Mouse (Mus musculus) heart, embryonic 14.5 days (tissue): Measurements from ENCODE around the gene Adamts18. TPM values are rescaled to one million over a fixed set of nuclear protein-coding genes. Genes with fewer than 3 reads are reported as not detected.

Source experiments
- ATAC-seq: fragments of 200-750 bp; cut with Nextera tagmentation; 2 replicates; pipeline ENCODE4 v1.8.0; 2017; ENCODE audit warnings: low read depth, moderate TSS enrichment; ENCODE audit not compliant: insufficient number of reproducible peaks, insufficient read depth, low FRiP score
- H3K27ac ChIP-seq, 2 experiments: fragments of 200-500 bp in 1 of 2; fragments of 300-500 bp in 1 of 2; sonication (generic) in 1 of 2; replicated peaks in 1 of 2; 2 replicates each; pipeline ENCODE4 v1.5.1; 2012 to 2014; ENCODE audit warnings: low read depth in 2 of 2, low read length in 2 of 2, control low read depth in 1 of 2, mild to moderate bottlenecking in 1 of 2, mixed read lengths in 1 of 2; ENCODE audit not compliant: control insufficient read depth in 1 of 2, insufficient read depth in 1 of 2
- H3K27me3 ChIP-seq: fragments of 300-500 bp; sonication (generic); 2 replicates; pipeline ENCODE4 v1.6.1; 2014; ENCODE audit warnings: mild to moderate bottlenecking, low read length, control low read depth; ENCODE audit not compliant: control insufficient read depth, insufficient read depth
- H3K36me3 ChIP-seq: fragments of 300-500 bp; sonication (generic); 2 replicates; pipeline ENCODE4 v1.6.1; 2014; ENCODE audit warnings: mild to moderate bottlenecking, control low read depth, low read length, mixed read lengths; ENCODE audit not compliant: control insufficient read depth, insufficient read depth
- H3K4me1 ChIP-seq, 2 experiments: fragments of 200-500 bp in 1 of 2; fragments of 300-500 bp in 1 of 2; sonication (generic) in 1 of 2; 2 replicates each; pipeline ENCODE4 v1.6.1; 2012 to 2014; ENCODE audit warnings: low read length in 2 of 2, control low read depth in 1 of 2, mixed read lengths in 1 of 2; ENCODE audit not compliant: control insufficient read depth in 2 of 2, insufficient read depth in 2 of 2
- H3K4me2 ChIP-seq: fragments of 300-500 bp; sonication (generic); 2 replicates; pipeline ENCODE4 v1.6.1; 2014; ENCODE audit warnings: mild to moderate bottlenecking, low read length
- H3K4me3 ChIP-seq, 2 experiments: fragments of 200-500 bp in 1 of 2; fragments of 300-500 bp in 1 of 2; sonication (generic) in 1 of 2; 2 replicates each; pipeline ENCODE4 v1.5.1; 2012 to 2014; ENCODE audit warnings: low read length in 2 of 2, mild to moderate bottlenecking in 2 of 2, control low read depth in 1 of 2, low read depth in 1 of 2, moderate library complexity in 1 of 2; ENCODE audit not compliant: control insufficient read depth in 1 of 2, insufficient read depth in 1 of 2
- H3K9ac ChIP-seq: fragments of 300-500 bp; sonication (generic); 2 replicates; pipeline ENCODE4 v1.6.1; 2014; ENCODE audit warnings: mild to moderate bottlenecking, low read length
- H3K9me3 ChIP-seq: fragments of 300-500 bp; sonication (generic); 2 replicates; pipeline ENCODE4 v1.6.1; 2016; ENCODE audit warnings: low read length, control low read depth; ENCODE audit not compliant: control insufficient read depth
- WGBS: fragments of 180-500 bp; shearing (Covaris S2); extraction: QIAGEN DNeasy Blood & Tissue Kit; methylation state at CpG from one replicate; pipeline ENCODE4 v1.1.7; 2014; 5-methylcytosine and 5-hydroxymethylcytosine counted together
- polyA plus RNA-seq: library from polyadenylated mRNA; unstranded; fragments of >200 nt; fragmentation: Nextera tagmentation; extraction: Ambion mirVana; gene quantifications from 2 replicates; pipeline ENCODE4 v1.2.1, GENCODE M21; 2014

The Adamts18 gene
- polyA plus RNA-seq, 1 experiment from 2014 or later, result 0.42 TPM

DNA sequence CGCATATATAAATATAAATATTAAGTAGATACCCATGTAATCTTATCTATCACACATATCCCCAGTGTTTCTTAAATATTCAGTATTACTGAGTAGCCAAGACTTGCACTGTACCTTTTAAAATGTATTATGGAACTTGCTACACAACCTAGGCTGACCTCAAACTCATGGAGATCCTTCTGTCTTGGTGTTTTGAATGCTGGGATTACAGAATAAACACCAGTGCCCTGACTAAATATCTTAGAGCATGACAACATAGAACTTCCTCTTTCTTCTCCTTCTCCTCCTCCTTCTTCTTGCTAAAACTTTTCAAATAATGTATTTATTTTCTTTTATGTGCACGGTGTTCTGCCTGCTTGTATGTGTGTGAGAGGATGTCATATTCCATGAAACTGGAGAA, 95.4 kb downstream of the Adamts18 start:
- no peak overlapping the region for H3K9ac ChIP-seq
- no peaks in the 10 kb centered on the region for H3K4me1 ChIP-seq
- no peaks in the 10 kb centered on the region for H3K36me3 ChIP-seq
- H3K4me2 ChIP-seq, result no peak overlapping the region
- no peak overlapping the region for H3K4me3 ChIP-seq
- no peak overlapping the region for H3K27ac ChIP-seq
- no peaks in the 10 kb centered on the region for H3K27me3 ChIP-seq
- 76% methylated on average over 2 of the region's 2 CpGs for WGBS
- no peak for ATAC-seq
- H3K9me3 ChIP-seq, result no peaks in the 10 kb centered on the region

DNA sequence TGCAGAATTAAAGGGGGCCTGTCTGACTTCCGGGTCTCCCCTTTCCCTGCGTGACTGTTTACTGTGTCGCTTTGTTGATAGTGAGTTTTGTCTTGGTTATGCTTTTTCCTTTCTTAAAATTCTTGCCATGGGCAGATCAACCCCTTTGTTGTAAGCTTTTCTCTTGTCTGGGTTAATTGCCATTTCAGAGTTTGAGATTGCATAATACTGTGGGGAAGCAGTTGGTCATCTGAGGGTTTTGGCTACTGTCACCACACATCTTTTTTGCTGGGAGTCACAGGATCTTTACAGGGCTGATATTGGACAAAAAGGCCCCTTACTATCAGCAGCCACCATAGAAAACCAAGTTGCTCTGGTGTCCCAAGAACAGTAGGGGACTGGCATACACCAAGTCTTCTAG, 96.2 kb downstream of the Adamts18 start:
- Histone ChIP-seq H3K4me2 (no peak overlapping the region), H3K4me1 (no peaks in the 10 kb centered on the region), H3K9me3 (no peaks in the 10 kb centered on the region), H3K36me3 (no peaks in the 10 kb centered on the region), H3K27ac (no peak overlapping the region), H3K9ac (no peak overlapping the region), H3K4me3 (no peak overlapping the region), H3K27me3 (no peaks in the 10 kb centered on the region)
- 87% methylated on average over 3 of the region's 3 CpGs for WGBS
- no peak for ATAC-seq

DNA sequence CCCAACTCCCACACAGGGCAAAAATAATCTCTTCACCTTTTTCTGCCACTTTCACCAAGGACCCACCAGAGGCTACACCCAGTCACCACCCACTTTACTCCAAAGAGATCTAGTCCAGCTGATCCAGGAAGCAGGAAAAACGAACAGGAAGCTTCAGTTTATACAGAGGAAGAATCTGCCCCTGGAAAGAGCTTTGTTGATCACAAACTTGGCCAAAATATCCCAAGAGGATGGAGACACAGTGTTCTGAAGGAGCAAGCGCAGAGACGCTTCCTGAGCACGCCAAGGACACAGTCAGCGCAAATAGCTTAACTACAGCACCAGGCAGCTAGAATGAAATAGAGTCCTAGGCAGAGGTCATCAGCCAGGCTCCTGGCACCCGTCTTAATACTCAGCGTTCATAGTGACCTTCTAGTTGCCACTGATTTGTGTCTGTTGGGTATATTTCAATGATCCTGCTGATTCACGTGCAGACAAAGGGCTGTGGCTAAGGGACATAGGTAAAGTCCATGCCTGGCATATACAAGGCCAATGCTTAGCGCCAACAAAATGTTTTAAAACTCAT, 113.0 kb downstream of the Adamts18 start:
- 65% methylated on average over 9 of the region's 9 CpGs for WGBS
- ATAC-seq, result no peak

DNA sequence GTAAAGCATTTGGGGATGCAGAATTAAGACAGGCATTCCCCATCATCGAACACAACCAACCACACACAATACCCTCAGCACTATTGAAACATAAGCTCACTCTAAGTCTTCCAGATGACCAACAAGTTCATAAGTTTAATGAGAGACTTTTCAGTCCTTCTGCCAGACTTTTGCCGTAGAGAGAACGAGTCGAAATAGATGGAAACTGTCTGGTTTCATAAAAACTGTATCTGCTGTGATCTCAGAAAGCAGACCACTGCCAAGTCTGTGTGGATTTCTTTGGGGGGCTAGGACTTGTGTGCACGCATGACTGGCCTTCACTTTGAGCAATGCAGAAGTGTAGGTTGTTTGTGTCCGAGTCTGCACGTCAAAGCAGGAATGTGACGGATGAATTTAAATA, 123.2 kb downstream of the Adamts18 start:
- no peaks in the 10 kb centered on the region for H3K27me3 ChIP-seq
- no peak overlapping the region for H3K9ac ChIP-seq
- H3K9me3 ChIP-seq, result no peaks in the 10 kb centered on the region
- no peak for ATAC-seq
- H3K4me1 ChIP-seq, result no peaks in the 10 kb centered on the region
- no peaks in the 10 kb centered on the region for H3K36me3 ChIP-seq
- no peak overlapping the region for H3K4me3 ChIP-seq
- no peak overlapping the region for H3K4me2 ChIP-seq
- H3K27ac ChIP-seq, result no peak overlapping the region
- 74% methylated on average over 8 of the region's 8 CpGs for WGBS

More for the DNA sequence above, 113.0 kb downstream of the Adamts18 start:
- Histone ChIP-seq H3K4me1 (no peaks in the 10 kb centered on the region), H3K36me3 (no peaks in the 10 kb centered on the region), H3K27me3 (no peaks in the 10 kb centered on the region), H3K4me3 (no peak overlapping the region), H3K9ac (no peak overlapping the region), H3K4me2 (no peak overlapping the region), H3K27ac (no peak overlapping the region), H3K9me3 (no peaks in the 10 kb centered on the region)

DNA sequence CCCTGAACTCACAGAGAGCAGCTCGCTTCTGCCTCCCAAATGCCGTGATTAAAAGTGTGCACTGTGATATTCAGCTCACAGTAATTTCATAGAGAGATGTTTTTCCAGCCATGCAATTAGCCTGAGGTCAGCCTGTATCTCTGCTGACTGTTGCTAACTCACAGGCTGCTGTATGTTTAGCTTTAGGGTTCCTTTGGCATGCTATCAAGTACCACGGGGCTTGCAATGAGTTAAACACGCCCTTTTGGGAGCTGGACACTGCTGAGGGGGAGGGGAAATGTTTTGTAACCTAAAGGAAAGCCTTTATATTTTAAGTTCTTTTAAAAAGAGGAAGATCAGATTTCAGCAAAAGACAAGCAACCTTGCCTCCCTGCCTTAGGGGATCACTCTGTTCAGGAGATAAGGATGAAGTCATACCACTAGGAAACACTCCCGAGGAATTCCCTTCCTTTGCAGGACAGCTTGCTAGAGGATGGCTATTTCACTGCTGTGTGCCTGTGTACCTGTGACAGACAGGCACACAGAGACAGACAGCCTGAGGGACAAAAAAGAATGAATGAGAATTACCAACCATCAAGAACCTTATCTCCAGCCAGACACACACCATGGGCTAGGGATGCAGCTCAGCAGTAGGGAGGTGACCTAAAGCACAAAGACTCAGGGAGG, 124.5 kb downstream of the Adamts18 start:
- Histone ChIP-seq H3K4me2 (no peak overlapping the region), H3K36me3 (no peaks in the 10 kb centered on the region), H3K27ac (no peak overlapping the region), H3K9ac (no peak overlapping the region), H3K9me3 (no peaks in the 10 kb centered on the region), H3K4me3 (no peak overlapping the region), H3K4me1 (no peaks in the 10 kb centered on the region), H3K27me3 (no peaks in the 10 kb centered on the region)
- WGBS, result 34% methylated on average over 5 of the region's 5 CpGs
- ATAC-seq, result no peak

DNA sequence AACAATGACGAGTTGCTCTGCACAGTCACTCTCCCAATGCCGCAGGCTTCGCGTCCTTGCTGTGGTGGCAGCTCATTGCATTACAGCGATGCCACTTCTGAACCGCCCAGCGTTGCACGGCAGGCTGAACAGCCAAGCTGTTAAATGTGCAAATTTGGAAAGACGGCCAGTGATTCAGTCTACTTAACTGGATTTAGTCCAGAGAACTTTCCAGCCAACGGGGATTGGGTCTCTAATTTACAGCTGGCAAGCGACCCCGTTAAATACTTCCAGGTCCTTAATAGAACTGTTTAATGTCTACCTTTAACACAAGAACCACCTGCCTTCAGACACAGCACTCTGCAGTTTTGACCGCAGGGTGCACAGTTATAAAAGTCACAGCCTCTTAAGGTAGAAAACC, 127.1 kb downstream of the Adamts18 start:
- WGBS, result 85% methylated on average over 13 of the region's 13 CpGs
- Histone ChIP-seq H3K4me2 (no peak overlapping the region), H3K36me3 (no peaks in the 10 kb centered on the region), H3K4me3 (no peak overlapping the region), H3K27ac (no peak overlapping the region), H3K9ac (no peak overlapping the region), H3K4me1 (no peaks in the 10 kb centered on the region), H3K27me3 (no peaks in the 10 kb centered on the region), H3K9me3 (no peaks in the 10 kb centered on the region)
- ATAC-seq, result no peak

DNA sequence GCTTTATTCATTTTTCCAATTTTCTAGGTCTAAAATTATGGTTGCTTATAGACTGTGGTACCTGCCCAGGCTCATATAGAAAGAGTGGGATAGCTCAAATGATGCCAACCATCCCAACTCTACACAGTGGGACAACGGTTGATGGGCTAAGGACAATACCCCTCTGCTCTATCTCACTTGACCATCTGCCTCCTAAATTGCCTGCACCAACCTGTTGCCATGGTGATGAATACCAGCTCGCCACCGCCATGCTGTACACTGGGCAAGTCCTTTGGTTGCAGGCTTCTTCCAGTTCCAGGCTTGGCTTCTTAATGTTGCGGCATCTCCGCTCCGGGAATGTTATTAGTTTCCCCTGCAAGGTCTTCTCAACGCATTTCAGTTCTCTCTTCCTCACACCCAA, 143.6 kb downstream of the Adamts18 start:
- Histone ChIP-seq H3K27me3 (no peaks in the 10 kb centered on the region), H3K4me2 (no peak overlapping the region), H3K9me3 (no peaks in the 10 kb centered on the region), H3K9ac (no peak overlapping the region), H3K27ac (no peak overlapping the region), H3K4me3 (no peak overlapping the region), H3K36me3 (no peaks in the 10 kb centered on the region), H3K4me1 (no peaks in the 10 kb centered on the region)
- WGBS, result 86% methylated on average over 7 of the region's 7 CpGs
- no peak for ATAC-seq
